Mouse (Mus musculus): ENCODE data around the gene Ihh. TPM values are rescaled to one million over a fixed set of nuclear protein-coding genes. Genes with fewer than 3 reads are reported as not detected.

Gene Ihh
- total RNA-seq (2021), result under 1 TPM; 0.11 to 0.18 TPM
- long read RNA-seq, experiment 1, result 0 reads
- long read RNA-seq, experiment 2, result 0 reads

DNA sequence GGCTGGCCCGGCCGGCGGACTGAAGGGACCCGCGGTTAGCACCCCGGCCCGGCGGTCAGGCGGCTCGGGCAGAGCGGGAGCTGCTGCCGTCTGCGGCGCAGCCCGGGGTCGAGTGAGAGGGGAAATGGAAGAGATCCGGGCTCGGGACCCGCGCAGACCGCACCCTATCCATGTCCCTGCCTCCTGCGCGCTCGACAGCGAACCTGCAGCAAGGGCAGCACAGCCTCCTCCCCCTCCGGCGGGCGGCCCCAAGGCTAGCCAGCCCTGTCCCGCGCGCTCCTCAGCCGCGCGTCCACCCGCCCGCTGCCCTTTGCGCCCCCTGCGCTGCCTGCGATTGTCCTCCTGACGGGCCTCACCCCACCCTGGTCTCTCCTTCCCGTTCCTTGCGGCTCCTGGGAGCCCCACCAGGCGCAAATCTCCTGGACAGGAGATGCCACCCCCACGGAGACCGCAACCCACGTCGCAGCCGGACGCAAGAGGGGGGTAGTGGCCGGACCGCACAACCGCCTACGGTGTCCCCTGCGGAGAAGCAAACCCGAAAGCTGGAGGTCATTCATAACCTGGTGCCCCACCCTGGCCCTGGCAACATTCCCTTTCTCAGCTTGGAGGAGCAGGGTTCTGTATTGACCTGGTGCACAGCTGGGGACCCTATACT lies at the start of gene Ihh:
Ihh (minus strand) TSS at position 117 of the 655 bp plus-strand sequence.
- TF ChIP-seq CTCF (IDR thresholded peaks at IDR 0.05), result no peak
- intact Hi-C loops (cut with DNase I), result no loop called here
- Histone ChIP-seq H3K27ac (no peak within 1 kb of the TSS), H3K4me3 (peak within 1 kb of the TSS; percentile 57)
- DNase-seq, result no peak

DNA sequence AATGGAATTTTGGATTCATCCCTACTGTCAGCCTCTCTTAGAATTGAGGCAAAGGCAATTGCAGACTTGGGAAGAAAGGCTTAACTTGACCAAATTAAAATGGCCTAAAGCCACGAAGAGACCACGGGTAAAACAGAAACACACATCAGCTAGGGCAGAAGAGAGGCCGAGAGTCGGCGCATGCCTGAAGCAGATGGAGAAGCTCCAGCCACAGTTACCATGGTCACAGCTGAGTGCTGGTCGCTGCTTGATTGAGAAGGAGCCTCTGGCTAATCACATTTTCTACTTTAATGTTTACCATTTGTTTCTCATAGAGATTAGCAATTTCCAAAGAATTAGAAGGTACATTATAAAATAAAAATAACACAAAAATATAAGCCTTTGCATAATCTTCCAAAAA lies 49.7 kb upstream of the Ihh start:
- intact Hi-C loops (cut with DNase I), result no loop called here
- TF ChIP-seq CTCF (IDR thresholded peaks at IDR 0.05), result no peak
- H3K27ac ChIP-seq, result no peak overlapping the region
- DNase-seq, result no peak
- H3K4me3 ChIP-seq, result no peak overlapping the region

DNA sequence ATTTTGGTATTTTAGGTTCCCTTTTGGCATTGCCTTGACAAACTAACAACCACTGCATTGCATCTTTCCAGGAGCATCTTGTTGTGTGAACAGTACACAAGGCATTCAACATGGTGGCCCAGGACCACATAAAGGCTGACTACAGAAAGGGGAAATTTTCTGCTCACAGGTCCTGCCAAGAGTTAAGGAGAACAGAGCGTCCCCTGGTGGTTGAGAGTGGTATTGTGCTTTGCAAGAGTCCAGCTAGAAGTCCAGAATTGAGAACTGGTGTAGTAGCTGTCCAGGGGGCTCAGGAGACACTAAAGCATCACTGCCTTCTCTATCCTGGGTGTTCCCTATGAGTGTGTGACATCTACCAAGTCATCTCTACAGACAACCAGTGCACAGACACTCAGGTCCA lies 49.0 kb upstream of the Ihh start:
- DNase-seq, result peak; percentile 35
- intact Hi-C loops (cut with DNase I), result no loop called here
- TF ChIP-seq CTCF (IDR thresholded peaks at IDR 0.05), result peak; percentile 71
- no peak overlapping the region for H3K4me3 ChIP-seq
- H3K27ac ChIP-seq, result no peak overlapping the region

DNA sequence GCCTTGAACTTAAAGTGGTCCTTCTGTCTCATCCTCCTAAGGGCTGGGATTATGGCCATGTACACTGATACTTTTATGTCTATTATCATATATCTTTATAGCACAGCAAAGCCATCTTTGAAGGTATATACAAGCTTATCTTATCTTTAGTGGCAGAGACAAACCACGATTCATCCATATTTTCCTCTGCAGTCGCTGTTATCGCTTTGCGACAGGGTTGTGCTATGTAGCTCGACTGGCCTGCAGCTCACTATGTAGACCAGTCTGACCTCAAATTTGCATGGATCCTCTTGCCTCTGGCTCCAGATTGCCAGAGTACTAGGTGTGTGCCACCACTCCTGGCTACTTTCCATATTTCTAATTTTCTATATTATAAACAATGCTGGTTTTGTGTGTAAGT lies 47.7 kb upstream of the Ihh start:
- no peak for TF ChIP-seq CTCF (IDR thresholded peaks at IDR 0.05)
- H3K4me3 ChIP-seq, result no peak overlapping the region
- intact Hi-C loops (cut with DNase I), result no loop called here
- H3K27ac ChIP-seq, result no peak overlapping the region
- no peak for DNase-seq

GRCm38 (mm10) chr1:74997231-74997630 lies 45.8 kb upstream of the Ihh start:
- no peak for TF ChIP-seq CTCF (IDR thresholded peaks at IDR 0.05)
- no peak for DNase-seq
- no peak overlapping the region for H3K27ac ChIP-seq
- intact Hi-C loops (cut with DNase I), result no loop called here
- no peak overlapping the region for H3K4me3 ChIP-seq

- no peak overlapping the region for H3K27ac ChIP-seq
- no peak for TF ChIP-seq CTCF (IDR thresholded peaks at IDR 0.05)
- H3K4me3 ChIP-seq, result no peak overlapping the region
- intact Hi-C loops (cut with DNase I), result no loop called here
- DNase-seq, result no peak
Measured at GRCm38 (mm10) chr1:74977001-74977400, 25.5 kb upstream of the Ihh start.

DNA sequence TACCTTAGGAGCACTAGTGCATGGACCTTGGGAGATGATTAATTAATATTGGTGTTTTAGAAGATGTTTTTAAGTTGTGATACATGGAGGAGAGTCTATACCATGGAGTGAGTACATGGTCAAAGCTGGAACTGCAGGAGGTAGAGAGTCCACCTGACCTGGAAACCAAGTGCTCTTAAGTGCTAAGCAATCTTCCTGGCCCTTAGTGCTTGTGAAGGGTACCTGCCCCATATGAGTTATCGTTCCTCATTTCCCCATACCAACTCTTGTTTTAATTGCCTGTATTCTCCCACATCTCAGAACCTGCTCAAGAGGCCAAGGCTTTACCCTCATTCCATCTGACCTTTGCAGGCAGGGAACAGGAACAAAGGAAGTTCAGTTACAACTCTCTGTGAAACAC lies 24.5 kb upstream of the Ihh start:
- Histone ChIP-seq H3K4me3 (no peak overlapping the region), H3K27ac (no peak overlapping the region)
- no peak for TF ChIP-seq CTCF (IDR thresholded peaks at IDR 0.05)
- DNase-seq, result no peak
- intact Hi-C loops (cut with DNase I), result no loop called here

DNA sequence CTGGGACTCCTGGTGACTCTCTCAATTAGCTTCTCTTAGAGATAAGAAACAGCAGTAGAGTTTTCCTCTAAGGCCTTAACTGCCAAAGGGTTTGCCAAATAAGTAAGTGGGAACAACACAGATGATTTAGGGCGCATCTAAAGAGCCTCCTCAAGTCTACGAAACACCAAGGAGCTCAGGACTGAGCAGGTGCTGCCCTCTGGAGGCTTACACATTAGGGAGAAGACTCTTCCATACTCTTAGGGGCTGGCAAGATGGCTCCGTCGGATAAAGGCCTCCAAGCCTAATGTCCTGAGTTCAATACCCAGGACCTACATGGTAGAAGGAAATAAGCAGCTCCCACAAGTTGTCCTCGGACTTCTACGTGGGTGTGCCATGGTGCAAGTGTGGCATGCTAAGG lies 22.1 kb upstream of the Ihh start:
- intact Hi-C loops (cut with DNase I), result no loop called here
- no peak for TF ChIP-seq CTCF (IDR thresholded peaks at IDR 0.05)
- Histone ChIP-seq H3K4me3 (no peak overlapping the region), H3K27ac (no peak overlapping the region)
- DNase-seq, result no peak

DNA sequence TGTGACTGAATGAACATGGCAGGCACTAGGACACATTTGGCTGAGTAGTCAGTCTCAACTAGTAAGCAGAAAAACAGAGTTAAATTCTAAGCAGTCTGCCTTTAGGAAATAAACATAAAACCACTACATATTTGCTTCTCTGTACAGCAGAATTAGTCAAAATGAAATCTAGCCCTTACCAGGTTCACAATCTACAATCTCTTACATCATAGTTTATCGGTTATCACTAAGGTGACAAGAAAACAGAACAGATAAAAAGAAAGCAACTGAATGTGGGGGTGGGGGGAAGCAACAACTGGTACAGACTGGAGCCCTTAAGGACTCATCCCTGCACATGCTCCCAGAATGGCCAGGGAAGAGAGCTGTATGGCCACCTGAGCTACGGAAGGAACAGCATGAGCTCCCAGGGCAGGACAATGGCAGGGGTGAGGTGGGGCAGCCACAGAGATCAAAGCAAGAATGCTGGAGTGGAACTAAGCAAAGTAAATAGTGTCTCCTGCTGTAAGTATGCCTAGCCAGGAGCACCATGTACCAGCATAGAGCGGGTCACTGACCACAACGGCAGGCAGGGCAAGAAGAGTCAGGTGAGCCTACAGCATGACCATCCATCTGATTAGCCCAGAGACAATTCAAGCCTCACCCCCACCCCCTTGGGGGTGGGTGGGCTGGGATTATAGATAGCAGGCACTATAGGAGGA lies 20.0 kb upstream of the Ihh start:
- no peak for TF ChIP-seq CTCF (IDR thresholded peaks at IDR 0.05)
- intact Hi-C loops (cut with DNase I), result no loop called here
- no peak overlapping the region for H3K4me3 ChIP-seq
- no peak for DNase-seq
- H3K27ac ChIP-seq, result no peak overlapping the region

- no peak overlapping the region for H3K27ac ChIP-seq
- H3K4me3 ChIP-seq, result no peak overlapping the region
- DNase-seq, result no peak
- TF ChIP-seq CTCF (IDR thresholded peaks at IDR 0.05), result no peak
- intact Hi-C loops (cut with DNase I), result no loop called here
Measured at GRCm38 (mm10) chr1:74967962-74968580, 16.6 kb upstream of the Ihh start.

GRCm38 (mm10) chr1:74964494-74965215 lies 13.2 kb upstream of the Ihh start:
- peak; percentile 83 for TF ChIP-seq CTCF (IDR thresholded peaks at IDR 0.05)
- H3K4me3 ChIP-seq, result peak overlapping the region; percentile 48

GRCm38 (mm10) chr1:74962853-74963227 lies 11.4 kb upstream of the Ihh start:
- no peak overlapping the region for H3K4me3 ChIP-seq
- no peak for DNase-seq
- intact Hi-C loops (cut with DNase I), result no loop called here
- H3K27ac ChIP-seq, result no peak overlapping the region
- no peak for TF ChIP-seq CTCF (IDR thresholded peaks at IDR 0.05)

More at GRCm38 (mm10) chr1:74964494-74965215, 13.2 kb upstream of the Ihh start:
- H3K27ac ChIP-seq, result no peak overlapping the region
- intact Hi-C loops (cut with DNase I), result loop anchor here (1.0 kb wide), 1 partner anchor 53 kb away; no protein-coding TSS in a partner anchor
- DNase-seq, result peak; percentile 82
